Mouse (Mus musculus): ENCODE data around the gene Hpcal4. TPM values are rescaled to one million over a fixed set of nuclear protein-coding genes. Genes with fewer than 3 reads are reported as not detected.

The Hpcal4 gene
- total RNA-seq, 2 experiments from 2014 or later: 486 to 540 TPM

GRCm38 (mm10) chr4:123236431-123237031 is 53.5 kb downstream of the Hpcal4 start:
- DNase-seq (ENCODE audit: extremely low spot score in 1 of 2, low spot score in 1 of 2): no peak

DNA sequence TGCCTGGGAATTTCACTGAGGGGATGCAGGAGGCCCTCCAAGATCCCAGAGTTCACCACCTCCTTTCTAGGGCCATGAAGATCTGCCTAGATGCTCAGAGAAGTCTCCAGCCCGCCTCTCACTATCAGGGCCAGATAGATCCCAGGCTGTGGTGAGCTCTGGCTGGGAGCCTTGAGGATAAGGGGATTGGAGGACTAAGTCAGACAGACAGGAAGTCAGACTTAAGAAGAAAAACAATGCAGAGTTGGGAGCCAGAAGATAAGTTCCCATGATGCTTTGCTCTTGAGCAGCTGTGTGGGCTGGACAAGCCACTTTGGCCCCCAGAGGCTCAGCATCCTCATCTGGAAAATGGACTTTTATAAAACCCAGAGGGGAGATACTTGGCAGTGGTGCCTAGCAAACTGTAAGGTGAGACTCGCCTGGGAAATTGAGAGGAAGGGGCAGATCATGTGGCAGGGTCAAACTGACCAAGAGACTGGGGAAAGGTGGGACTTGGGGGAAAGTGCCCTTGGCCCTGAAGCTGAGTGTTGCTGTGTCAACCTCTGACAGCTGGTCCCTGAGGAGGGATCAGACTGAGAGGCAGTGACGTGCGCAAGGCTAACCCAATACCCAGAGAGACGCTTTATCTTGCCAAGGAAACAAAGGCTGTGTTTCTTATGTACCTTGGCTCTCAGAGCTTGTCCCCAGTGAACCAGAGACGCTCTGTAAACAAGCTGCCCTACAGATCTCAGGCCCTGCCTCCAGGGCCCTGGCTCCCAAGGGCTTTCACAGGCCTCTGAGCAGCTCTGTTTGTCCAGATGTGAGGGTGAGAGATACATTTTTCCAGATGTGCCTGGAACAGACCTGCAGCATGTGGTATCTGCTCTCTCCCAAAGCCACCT is 54.6 kb downstream of the Hpcal4 start:
- no peak for DNase-seq (ENCODE audit: extremely low spot score in 1 of 2, low spot score in 1 of 2)

- DNase-seq (ENCODE audit: extremely low spot score in 1 of 2, low spot score in 1 of 2): no peak
Observed at GRCm38 (mm10) chr4:123239361-123240203, 56.6 kb downstream of the Hpcal4 start.

Other genes starting within 250 kb of the Hpcal4 start
- 10 to 100 TPM; 37.9 to 54.8 TPM for gene Mfsd2a, start 222.0 kb upstream of the Hpcal4 start, total RNA-seq (2021)
- 10 to 100 TPM; 33.9 to 37.8 TPM for gene Mycl, start 187.6 kb upstream of the Hpcal4 start, total RNA-seq (2021)
- 10 to 100 TPM; 20.2 to 26.9 TPM for gene Trit1, start 166.6 kb upstream of the Hpcal4 start, total RNA-seq (2021)
- under 1 TPM; 0.22 to 0.45 TPM for gene Bmp8b, start 78.1 kb upstream of the Hpcal4 start, total RNA-seq (2021)
- not detected for gene Oxct2b, start 67.0 kb upstream of the Hpcal4 start, total RNA-seq (2021)
- 10 to 100 TPM; 20.3 to 21.8 TPM for gene Ppie, start 43.3 kb upstream of the Hpcal4 start, total RNA-seq (2021)
- gene Nt5c1a, start 18.3 kb downstream of the Hpcal4 start, total RNA-seq (2021): 10 to 100 TPM; 15.7 to 16.3 TPM
- 1 to 10 TPM; 3.9 to 4.8 TPM for gene Heyl, start 50.3 kb downstream of the Hpcal4 start, total RNA-seq (2021)
- 10 to 100 TPM; 46.3 to 46.5 TPM for gene Pabpc4, start 79.1 kb downstream of the Hpcal4 start, total RNA-seq (2021)
- not detected for gene Oxct2a, start 140.4 kb downstream of the Hpcal4 start, total RNA-seq (2021)
- gene Bmp8a, start 160.0 kb downstream of the Hpcal4 start, total RNA-seq (2021): under 1 TPM in 1 of 2 experiments, not detected in 1; 0.22 TPM

Measured in layer of hippocampus, postnatal 25 days (tissue).